Mouse (Mus musculus) urinary bladder, adult 18-20 months (tissue): ENCODE measurements around the gene 2700049A03Rik.

ENCODE experiments used
- DNase-seq, 2 experiments: peaks; one replicate each; pipeline ENCODE4 v3.0.0; 2022; ENCODE audit warnings: low spot score in 2 of 2, mixed read lengths in 2 of 2

Gene 2700049A03Rik

GRCm38 (mm10) chr12:71269367-71269766, 132.7 kb downstream of the 2700049A03Rik start:
- DNase-seq = no peak

- no peak for DNase-seq
These were observed 134.5 kb downstream of the 2700049A03Rik start for GRCm38 (mm10) chr12:71271131-71271530.

GRCm38 (mm10) chr12:71274519-71275237, 138.0 kb downstream of the 2700049A03Rik start:
- DNase-seq = no peak

GRCm38 (mm10) chr12:71275906-71276595, 139.4 kb downstream of the 2700049A03Rik start:
- no peak for DNase-seq

GRCm38 (mm10) chr12:71279521-71280262, 143.0 kb downstream of the 2700049A03Rik start:
- DNase-seq = no peak

GRCm38 (mm10) chr12:71281201-71281768, 144.6 kb downstream of the 2700049A03Rik start:
- DNase-seq = no peak

GRCm38 (mm10) chr12:71285399-71285798, 148.8 kb downstream of the 2700049A03Rik start:
- no peak for DNase-seq

GRCm38 (mm10) chr12:71290460-71290859, 153.8 kb downstream of the 2700049A03Rik start:
- DNase-seq = no peak
